Mouse (Mus musculus) retina, adult 2 months (tissue): ENCODE measurements at regions not wholly inside any gene's neighbourhood (a gene's known extent, or its start where the extent isn't known, plus 50 kb on each side); places are given as distances from the start of the nearest gene placed in this dataset.
A peak's percentile ranks its signal among the peaks of the same experiment; 100 is the strongest.

ENCODE experiments used
- DNase-seq: peaks from one replicate; pipeline ENCODE4 v3.0.0-alpha.2; 2012; ENCODE audit warnings: low read depth, low spot score

- DNase-seq: no peak
Observed at GRCm38 (mm10) chr14:45714311-45714710, 56.4 kb upstream of the Ddhd1 start.

GRCm38 (mm10) chr14:45714786-45715185 is 56.8 kb upstream of the Ddhd1 start:
- DNase-seq: no peak

GRCm38 (mm10) chr14:45716100-45716499 is 58.2 kb upstream of the Ddhd1 start:
- no peak for DNase-seq

GRCm38 (mm10) chr14:45722887-45723286 is 64.9 kb upstream of the Ddhd1 start:
- DNase-seq: no peak

GRCm38 (mm10) chr14:45724341-45724740 is 66.4 kb upstream of the Ddhd1 start:
- DNase-seq: no peak

GRCm38 (mm10) chr14:45734530-45735410 is 76.8 kb upstream of the Ddhd1 start:
- DNase-seq: no peak

GRCm38 (mm10) chr14:45737966-45738365 is 80.0 kb upstream of the Ddhd1 start:
- no peak for DNase-seq

- no peak for DNase-seq
Observed at GRCm38 (mm10) chr14:45739638-45740037, 81.7 kb upstream of the Ddhd1 start.

GRCm38 (mm10) chr14:45740662-45741061 is 82.7 kb upstream of the Ddhd1 start:
- DNase-seq: no peak

- no peak for DNase-seq
Observed at GRCm38 (mm10) chr14:45746176-45746575, 88.2 kb upstream of the Ddhd1 start.

GRCm38 (mm10) chr14:45757376-45757775 is 99.4 kb upstream of the Ddhd1 start:
- no peak for DNase-seq

- no peak for DNase-seq
Observed at GRCm38 (mm10) chr14:45760890-45761680, 103.1 kb upstream of the Ddhd1 start.

- no peak for DNase-seq
Observed at GRCm38 (mm10) chr14:45764231-45764630, 106.3 kb upstream of the Ddhd1 start.

GRCm38 (mm10) chr14:45766582-45766981 is 108.6 kb upstream of the Ddhd1 start:
- no peak for DNase-seq

- DNase-seq: peak; percentile 20
Observed at GRCm38 (mm10) chr14:45772665-45773277, 114.8 kb upstream of the Ddhd1 start.

- DNase-seq: no peak
Observed at GRCm38 (mm10) chr14:45773326-45773725, 115.4 kb upstream of the Ddhd1 start.

GRCm38 (mm10) chr14:45781850-45782249 is 123.9 kb upstream of the Ddhd1 start:
- DNase-seq: no peak

GRCm38 (mm10) chr14:45794980-45795379 is 137.0 kb upstream of the Ddhd1 start:
- no peak for DNase-seq

- DNase-seq: no peak
Observed at GRCm38 (mm10) chr14:45796665-45797319, 138.8 kb upstream of the Ddhd1 start.

- no peak for DNase-seq
Observed at GRCm38 (mm10) chr14:45797320-45797696, 139.4 kb upstream of the Ddhd1 start.

GRCm38 (mm10) chr14:45799286-45799685 is 141.3 kb upstream of the Ddhd1 start:
- no peak for DNase-seq

GRCm38 (mm10) chr14:45805950-45806349 is 148.0 kb upstream of the Ddhd1 start:
- DNase-seq: no peak
